Mouse (Mus musculus) frontal cortex, postnatal 14 days (tissue): Measurements from ENCODE around the gene Tril.

ENCODE experiments used
- DNase-seq, 2 experiments: peaks; one replicate each; pipeline ENCODE4 v3.0.0; 2022; ENCODE audit warnings: low spot score in 2 of 2

Tril gene

DNA sequence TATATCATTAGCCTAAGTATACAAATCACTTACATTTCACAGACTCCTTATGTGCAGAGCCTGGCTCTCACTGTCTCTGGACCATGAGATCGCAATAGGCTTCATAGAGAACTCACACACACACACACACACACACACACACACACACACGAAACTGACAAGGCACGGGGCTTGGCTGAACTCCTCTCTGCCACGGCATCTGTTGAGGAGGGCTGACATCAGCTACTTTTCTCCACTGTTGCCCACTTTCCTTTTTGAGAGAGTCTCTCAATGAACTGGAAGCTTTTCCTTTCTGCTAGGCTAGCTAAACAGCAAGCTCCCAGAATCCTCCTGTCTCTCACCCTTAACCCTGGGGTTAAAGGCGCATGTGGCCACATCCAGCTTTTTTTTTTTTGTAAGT is 14.6 kb downstream of the Tril start:
- DNase-seq: no peak

DNA sequence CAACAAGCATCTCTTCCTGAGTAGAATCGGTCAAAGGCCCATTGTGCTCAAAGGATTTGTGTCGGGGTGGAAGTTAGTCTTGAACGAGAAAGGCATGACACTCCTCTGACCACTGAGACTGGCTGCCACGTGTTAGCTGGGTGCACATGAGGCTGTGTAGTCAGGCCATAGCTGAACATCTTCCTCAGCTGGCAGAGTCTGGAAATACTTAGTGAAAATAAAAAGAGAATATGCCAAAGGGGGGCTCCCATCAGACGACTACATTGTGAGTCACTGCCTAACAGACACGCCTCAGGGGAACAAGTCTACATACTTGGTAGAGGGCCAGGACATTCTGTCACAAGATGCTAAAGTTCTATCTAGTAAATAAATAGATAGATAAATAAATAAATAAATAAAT is 16.5 kb downstream of the Tril start:
- no peak for DNase-seq

DNA sequence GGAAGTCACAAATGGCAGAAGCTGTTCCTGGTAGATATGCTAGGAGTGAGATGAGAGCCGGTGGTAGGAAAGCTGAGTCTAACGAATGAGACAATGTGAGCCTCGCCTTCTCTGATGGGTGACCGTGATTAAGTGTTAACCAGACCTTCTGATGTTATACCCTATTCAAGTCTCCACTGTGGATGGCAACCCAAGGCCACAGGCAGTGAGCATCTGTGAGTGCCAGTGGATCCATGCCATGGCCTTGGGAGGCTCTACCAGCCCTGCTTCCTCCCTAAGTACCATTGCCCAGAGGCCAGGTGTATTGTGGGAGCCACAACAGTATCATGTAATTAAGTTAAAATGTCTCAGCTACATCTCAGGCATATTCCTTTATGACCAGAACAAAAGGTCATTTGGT is 17.1 kb downstream of the Tril start:
- no peak for DNase-seq

DNA sequence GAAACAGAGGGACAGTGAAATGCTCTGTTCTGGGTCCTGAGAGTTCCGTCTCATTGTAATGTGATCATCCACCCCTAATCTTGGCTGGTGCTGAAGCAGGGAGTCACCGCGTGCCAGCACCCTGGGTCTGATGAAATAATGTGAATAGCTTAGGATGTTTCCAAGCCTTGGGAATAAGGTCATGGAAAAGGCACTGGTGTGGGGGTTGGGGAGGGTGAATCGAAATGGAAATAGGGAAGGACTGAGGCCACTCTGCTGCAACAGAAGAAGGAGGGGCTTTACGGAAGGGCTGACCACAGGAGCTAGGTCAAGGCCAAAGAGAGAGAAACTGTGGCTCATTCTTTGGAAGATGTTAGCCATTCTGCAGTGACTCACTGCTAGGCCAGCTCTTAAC is 18.7 kb downstream of the Tril start:
- no peak for DNase-seq

DNA sequence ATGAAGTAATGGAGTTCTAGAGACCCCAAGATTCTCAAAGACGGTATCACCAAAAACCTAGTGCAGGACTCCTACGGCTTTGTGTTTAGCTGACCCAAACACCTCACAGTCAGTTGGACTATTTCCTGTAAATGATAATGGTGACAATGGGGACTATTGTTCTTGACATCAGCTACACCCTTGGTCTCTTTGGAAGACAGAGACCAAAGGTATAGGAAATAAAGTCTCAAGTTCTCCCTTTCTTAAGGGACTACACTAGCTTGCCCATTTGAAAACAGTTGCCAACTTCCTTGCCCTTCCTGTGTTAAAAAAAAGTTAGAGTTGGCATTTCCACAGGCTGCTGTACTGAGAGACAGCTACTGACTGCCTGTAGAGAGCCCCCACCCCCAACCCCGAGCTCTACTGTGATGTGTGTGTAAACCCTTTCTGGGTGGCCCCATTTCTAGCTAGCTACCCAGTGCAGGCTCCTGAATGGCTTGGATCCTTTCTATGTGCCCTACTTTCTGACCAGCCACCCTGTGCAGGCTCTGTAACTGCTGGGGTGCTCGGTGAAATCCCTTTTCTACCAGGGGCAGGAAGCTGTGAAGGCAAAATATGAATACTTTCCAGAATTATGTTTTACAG is 19.2 kb downstream of the Tril start:
- DNase-seq: peak in 1 of 2 experiments; percentile 42

DNA sequence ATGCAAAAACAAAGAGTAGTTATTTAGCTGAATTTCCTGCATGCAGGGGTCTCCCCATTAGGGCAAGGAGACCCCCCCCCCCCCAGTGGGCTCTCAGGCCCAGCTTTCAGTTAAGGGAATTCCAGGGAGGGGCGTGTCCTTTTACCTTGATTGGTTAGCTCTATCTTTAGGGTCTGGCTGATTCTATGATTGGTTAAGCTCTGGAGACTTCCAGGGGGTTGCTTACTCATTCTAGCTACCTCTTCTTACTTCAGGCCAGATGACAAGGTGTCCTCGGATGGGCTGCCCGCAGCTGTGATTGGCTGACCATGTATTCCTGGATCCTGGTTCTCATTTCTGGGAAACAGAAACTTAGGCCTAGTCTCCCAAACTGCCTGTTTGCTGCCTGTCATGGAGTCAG is 21.8 kb downstream of the Tril start:
- no peak for DNase-seq

DNA sequence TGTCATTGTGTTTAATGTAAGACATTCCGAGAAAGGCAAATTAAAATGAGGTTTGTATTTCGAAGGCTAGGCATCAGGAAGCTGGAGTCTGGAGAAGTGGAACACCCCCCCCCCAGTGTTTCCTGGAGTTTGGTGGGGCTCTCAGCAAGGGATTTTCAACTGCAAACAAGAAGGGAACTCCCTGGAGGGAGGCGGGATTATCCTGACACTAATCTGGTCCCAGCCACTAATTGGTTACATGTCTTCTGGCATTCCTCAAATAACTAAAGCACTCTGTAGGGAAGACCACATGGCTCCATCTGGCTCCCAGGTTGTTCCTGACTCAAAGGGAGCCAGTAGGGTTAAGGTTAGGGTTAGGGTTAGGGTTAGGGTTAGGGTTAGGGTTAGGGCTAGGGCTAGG is 23.8 kb downstream of the Tril start:
- no peak for DNase-seq

DNA sequence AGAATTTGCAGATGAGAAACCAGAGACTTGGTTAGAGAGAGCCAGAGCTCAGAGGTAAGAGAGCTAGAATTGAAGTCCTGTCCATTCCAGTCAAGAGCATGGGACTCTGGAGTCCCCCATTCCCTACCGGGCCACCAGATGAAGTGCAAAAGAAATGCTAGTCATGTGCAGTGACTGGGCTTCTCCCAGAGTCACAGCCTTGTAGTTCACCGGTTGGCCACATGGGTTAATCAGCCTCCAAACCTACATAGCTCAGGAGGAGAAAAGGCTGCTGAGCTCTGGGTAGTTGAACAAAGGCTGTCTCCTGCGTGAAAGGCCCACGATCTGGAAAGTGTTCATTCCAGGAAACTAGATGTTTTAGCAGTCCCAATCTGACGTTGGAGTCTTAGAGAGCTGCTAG is 24.8 kb downstream of the Tril start:
- DNase-seq: no peak

DNA sequence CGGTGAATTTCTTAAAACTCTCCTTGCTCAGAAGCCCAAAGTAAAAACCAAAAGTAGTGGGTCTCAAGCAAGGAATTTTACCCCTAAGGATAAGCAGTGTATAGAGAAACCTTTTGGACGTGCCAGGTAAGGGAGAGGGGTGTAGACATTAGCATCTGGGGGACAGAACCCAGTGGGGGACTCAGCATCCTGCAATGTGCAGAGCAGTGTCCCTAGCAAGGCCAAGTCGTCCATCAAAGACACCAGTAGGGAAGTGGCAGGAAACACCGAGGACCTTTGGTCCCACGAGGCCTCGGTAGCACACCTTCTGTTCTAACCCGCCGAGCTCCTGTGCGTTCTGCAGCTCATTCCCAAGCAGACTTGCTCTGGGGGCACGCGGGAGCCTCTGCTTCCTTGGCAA is 25.6 kb downstream of the Tril start:
- no peak for DNase-seq

DNA sequence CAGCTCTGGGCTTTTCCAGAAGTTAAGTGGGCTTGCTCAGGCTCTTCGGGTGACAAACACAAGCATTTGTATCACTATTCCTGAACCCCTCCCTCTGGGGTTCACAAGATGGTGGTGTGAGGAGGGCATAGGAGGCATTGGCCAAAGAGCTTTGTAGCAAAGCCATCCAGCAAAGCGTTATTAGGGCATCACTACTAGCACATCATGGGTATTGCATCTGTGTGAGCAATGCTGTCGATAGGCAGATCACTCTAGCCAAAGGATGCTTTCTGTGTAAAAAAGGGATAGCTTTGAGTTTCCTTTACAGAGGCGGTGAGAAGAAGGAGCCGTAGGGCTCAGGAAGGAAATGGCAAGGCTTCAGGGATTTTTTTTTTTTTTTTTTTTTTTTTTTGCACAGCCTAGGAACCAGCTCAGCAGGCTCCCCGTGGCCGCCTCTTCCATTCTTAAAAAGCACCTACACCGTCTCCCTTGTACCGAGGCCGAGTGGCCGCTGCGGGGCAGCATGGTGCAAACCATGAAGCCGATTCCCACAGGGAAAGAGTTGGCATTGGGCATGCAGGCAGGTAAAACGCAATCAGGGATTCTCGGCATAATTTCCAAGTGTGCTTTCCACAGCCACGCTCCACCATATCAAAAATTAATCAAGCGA is 26.2 kb downstream of the Tril start:
- DNase-seq: peak; percentile 72 to 86

DNA sequence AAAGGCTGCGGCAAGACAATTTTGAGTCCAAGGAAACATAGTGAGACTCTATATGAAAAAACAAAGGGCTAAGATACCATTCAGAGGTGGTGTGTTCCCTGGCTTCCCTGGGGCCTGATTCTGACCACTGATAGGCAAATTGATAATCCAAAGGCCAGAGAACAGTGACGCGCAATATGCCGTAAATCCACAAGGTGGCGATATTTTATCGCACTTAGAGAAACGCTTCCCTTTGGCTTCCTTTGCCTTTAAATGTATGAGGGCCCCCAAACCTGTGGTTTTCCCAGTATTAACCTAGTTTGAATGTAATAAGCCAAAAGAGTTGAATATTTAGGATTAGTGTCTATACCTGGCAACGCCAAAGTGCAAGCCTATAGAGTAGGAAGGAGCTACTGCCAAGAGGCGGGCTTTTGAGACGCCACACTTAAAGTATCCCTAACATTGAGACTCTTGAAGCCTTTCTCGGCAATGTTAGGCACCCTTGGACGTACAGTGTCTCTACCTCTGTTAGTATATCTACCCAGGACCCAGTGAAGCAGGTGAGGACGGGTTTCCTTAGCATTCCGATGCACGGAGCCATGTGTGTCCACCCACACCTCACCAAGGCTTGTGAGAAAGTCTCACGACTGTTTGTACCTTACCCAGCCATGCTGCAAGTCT is 37.6 kb downstream of the Tril start:
- DNase-seq: peak in 1 of 2 experiments; percentile 65

DNA sequence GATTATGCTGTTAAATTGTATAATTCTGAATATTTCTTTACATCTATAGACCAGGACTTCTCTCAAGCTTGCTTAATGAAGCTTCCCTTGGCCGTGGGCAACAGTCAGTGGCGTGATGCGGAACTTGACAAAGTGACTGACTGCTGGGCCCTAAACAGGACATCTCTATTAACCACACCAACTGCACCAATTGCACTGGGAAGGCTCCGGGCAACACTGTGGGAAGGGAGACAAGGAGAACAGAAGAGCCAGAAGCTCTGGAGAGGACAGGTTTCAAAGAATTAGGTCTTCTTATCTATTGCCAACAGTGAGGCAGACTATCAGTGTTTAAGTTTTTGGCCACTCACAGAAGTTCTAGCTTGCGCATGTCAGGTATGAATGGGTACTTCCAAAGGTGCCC is 38.4 kb downstream of the Tril start:
- no peak for DNase-seq

DNA sequence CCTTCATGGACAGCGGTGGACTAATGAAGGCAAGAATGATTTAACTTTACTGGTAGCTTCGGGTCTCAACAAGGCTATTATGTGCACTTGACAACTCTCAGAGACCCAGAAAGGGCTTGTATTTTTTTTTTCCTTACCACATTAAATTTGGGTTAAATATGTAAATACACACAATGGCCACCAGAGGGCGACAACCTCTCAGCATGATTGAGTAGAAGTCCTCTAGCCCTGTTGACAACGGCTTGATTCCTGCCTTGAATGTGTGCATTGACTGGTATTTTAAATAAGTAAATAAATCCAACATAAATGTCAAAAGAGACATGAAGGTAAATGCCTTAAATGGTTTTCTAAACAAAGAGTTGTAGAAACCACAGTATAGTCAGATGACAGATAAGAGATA is 39.5 kb downstream of the Tril start:
- no peak for DNase-seq

DNA sequence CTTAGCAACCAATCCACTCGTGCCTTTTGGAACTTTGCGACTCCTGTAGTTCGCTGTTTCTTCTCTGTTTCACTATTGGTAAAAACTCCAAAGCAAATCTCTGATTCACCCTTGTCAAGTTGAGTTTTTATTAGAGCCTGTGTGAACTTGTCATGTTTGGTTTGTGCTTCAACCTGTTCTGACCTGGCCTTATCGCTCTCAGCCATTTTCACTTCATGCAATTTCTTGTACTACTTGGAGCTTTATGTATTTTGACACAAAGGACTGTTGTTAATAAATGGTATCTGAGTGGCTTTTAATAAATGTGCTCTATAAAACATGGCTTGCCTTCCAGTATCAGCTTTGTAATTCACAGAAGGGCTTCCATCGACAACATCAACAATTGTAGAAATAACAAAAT is 40.6 kb downstream of the Tril start:
- DNase-seq: no peak

DNA sequence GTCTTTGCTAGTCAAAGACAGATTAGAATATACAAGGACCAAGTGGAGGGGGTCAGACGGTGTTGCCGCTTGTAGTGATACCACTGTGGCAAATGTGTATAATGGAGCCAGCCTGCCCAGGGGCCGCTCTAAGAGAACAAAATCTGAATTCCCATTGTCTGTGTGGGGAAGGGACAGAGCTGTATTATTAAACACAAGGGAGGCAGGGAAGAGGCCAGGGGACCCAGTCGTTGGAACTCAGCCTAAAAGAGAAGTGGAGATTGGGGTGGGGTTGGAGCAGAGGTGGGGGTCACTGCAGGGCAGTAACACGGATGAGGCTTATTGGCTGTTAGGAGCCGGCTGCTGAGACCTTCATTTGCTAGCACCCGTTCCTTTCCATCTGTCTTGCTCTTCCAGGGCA is 41.1 kb downstream of the Tril start:
- DNase-seq: no peak

DNA sequence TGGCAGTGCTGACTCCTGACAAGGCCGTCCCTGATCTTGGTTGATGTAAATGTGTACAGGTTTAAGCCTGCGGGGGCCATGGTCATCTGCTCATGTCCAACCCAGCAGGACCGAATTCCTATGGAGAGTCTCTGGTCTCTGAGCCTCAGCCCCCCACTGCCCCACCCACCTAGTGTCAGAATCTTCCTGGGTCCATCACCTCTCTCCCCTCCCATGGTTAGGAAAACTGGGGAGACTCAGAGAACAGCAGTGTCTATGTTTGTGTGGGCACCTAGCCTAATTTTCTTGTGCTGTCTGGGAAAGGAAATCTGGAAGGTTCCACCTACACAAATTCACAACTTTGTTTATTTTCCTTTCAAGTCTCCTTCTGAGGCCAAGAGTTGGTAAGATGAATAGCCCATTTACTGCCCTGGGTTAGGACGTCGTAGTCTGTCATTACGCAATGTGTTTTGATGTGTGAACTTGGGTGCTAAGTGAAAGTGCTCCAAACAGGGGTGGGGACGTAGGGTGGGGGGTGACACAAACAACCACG is 42.1 kb downstream of the Tril start:
- DNase-seq: no peak

DNA sequence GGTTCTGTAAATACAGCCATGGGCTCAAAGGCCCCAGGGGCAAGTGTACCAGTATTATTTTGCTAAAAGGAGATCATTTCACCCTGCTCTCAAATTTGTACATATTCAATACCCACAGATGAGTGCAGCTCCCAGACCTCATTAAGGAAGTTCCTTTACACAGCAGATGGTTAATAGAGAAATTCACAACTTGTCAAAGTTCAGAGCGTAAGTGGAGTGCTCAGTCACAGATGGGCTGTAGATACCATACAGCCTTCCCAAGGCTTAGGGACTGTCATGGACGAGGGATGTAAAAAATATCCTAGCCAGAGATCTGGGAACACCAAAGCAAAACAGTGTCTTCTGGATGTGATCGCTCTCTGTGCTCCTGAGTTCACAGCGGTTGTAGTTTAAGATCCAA is 52.4 kb downstream of the Tril start:
- DNase-seq: no peak

DNA sequence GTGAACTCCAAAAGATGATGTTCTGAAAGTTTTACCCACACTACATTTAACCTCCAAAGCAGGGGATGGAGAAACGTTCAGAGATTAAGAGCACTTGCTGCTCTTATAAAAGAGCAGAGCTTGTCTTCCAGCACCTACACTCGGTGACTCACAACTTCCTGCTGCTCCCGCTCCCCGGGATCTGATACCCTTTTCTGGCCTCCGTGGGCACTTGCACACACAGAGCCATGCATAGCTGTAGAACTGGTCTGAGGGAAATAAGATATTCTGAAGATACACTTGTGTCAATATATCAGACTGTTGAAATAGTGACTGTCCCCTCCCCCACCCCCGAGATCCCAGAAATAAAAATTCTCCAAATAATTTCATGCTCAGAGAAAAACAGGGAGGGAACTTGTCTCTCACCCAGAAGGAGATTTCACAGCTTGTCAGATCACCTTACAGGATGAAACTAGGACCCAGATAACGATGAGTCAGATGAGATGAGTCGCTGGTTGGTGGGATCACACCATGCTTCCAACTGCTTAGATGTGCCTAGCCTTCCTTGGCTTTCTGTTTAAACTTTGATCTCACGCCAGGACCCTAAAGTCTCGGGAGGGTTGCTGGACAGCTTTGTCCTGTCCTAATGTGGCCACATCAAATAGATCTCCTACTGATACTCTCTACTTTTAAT is 54.3 kb downstream of the Tril start:
- DNase-seq: no peak

DNA sequence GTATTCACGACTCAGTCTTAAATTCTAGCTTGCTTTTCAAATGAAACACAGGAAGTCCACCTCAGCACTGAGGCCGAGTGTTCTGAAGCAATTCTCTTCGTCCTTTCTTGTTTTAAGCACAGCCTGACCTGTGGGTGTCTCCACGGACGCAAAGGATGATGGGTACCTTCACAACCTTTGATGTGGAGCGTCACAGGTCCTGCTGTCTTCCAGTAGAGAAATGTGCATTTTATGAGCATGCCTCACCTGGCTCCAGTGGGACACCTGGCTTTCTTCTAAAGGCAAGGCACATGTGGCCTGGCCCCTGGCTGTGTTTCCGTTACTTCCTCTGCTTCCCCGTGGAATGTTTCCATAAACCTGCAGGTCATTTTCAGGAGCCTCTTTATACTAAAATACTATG is 54.9 kb downstream of the Tril start:
- DNase-seq: no peak
